In the genomic region with DNA sequence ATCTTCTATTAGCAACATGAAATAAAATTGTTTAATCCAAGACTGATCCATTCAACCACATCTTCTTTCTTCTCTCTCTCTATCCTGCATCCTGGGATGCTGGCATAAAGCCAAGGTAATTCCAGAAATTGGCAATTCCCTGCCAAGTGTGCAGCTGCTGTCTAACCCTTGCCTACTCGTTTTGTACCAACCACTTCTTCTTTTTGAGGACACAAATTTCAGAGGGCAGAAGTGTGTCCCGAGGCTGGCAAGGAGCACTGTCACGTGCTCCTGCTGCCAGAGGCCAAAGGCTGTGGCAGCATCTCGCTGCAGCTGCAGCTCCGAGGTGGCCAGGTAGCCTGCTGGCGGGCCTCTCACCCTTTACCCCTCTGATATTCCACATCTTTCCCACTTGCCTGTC, we compare ENCODE assay signal across 10 mouse cellular contexts.
A peak's percentile ranks its signal among the peaks of the same experiment; 100 is the strongest.
DNase-seq lines count a peak whose midpoint lies in the region; ATAC-seq and TF ChIP-seq lines count a peak whose summit lies in the region.
"Had no signal": no experiment of that assay in that cellular context is flagged by ENCODE, and none has a peak within 500 bp of the region (broad histone marks: within the 10 kb centered on the region; RNA-seq: fewer than 3 reads in every experiment).

No protein-coding gene starts in this region.

- H3K4me2 ChIP-seq in forebrain, embryonic 14.5 days (ENCODE audit: low read length) = peak overlapping the region; percentile 14
- no peak overlapping the region; the same call in 1 of the 2 replicates for H3K4me2 ChIP-seq in midbrain, embryonic 14.5 days (ENCODE audit: low read length)
- H3K4me2 ChIP-seq: heart, embryonic 15.5 days; limb, embryonic 12.5 days had no signal

- TF ChIP-seq POLR2A in brain, embryonic 14.5 days (IDR thresholded peaks at IDR 0.05; ENCODE audit: borderline replicate concordance, extremely low read depth, insufficient read depth, insufficient read length, poor library complexity, severe bottlenecking) = no peak

- H3K36me3 ChIP-seq in forebrain, embryonic 14.5 days (ENCODE audit: control insufficient read depth, insufficient read depth, low read length) = no peaks in the 10 kb centered on the region
- H3K36me3 ChIP-seq in midbrain, embryonic 14.5 days (ENCODE audit: control insufficient read depth, insufficient read depth, low read length) = no peaks in the 10 kb centered on the region
- H3K36me3 ChIP-seq: heart, embryonic 15.5 days; limb, embryonic 12.5 days had no signal

- H3K4me3 ChIP-seq in left cerebral cortex, adult 2 months = no peak overlapping the region
- H3K4me3 ChIP-seq in forebrain, embryonic 14.5 days (ENCODE audit: low read depth, low read length) = no peak overlapping the region
- no peak overlapping the region for H3K4me3 ChIP-seq in midbrain, embryonic 14.5 days (replicated peaks; ENCODE audit: low read depth, low read length)
- H3K4me3 ChIP-seq: heart, embryonic 15.5 days; limb, embryonic 12.5 days had no signal

- no peaks in the 10 kb centered on the region for H3K27me3 ChIP-seq in forebrain, embryonic 14.5 days (replicated peaks; ENCODE audit: control insufficient read depth, insufficient read depth, low read length)
- H3K27me3 ChIP-seq in midbrain, embryonic 14.5 days (ENCODE audit: control insufficient read depth, insufficient read depth, low read length) = no peaks in the 10 kb centered on the region
- H3K27me3 ChIP-seq: heart, embryonic 15.5 days; limb, embryonic 12.5 days had no signal

- H3K9ac ChIP-seq in forebrain, embryonic 14.5 days (ENCODE audit: low read length) = no peak overlapping the region
- no peak overlapping the region for H3K9ac ChIP-seq in midbrain, embryonic 14.5 days (replicated peaks; ENCODE audit: low read length)
- H3K9ac ChIP-seq: heart, embryonic 15.5 days; limb, embryonic 12.5 days had no signal

- no peak for TF ChIP-seq CTCF in left cerebral cortex, adult 2 months (IDR thresholded peaks at IDR 0.05)
- TF ChIP-seq CTCF in brain, embryonic 14.5 days (IDR thresholded peaks at IDR 0.05; ENCODE audit: borderline replicate concordance, extremely low read depth, insufficient read depth, insufficient read length) = no peak

- peak; percentile 93 for ATAC-seq in forebrain, embryonic 14.5 days
- ATAC-seq in midbrain, embryonic 14.5 days (ENCODE audit: low FRiP score, low TSS enrichment) = peak; percentile 69
- ATAC-seq in erythroblast, adult 5-6 weeks (replicated peaks; ENCODE audit: low FRiP score, poor library complexity, severe bottlenecking) = no peak

- H3K9me3 ChIP-seq in forebrain, embryonic 14.5 days (replicated peaks; ENCODE audit: control insufficient read depth, low read length) = no peaks in the 10 kb centered on the region
- H3K9me3 ChIP-seq in midbrain, embryonic 14.5 days (ENCODE audit: control insufficient read depth, low read length) = no peaks in the 10 kb centered on the region
- H3K9me3 ChIP-seq: heart, embryonic 15.5 days; limb, embryonic 12.5 days had no signal

- no peak for DNase-seq in left cerebral cortex, adult 2 months (ENCODE audit: extremely low spot score in 1 of 2, low spot score in 2 of 2)
- DNase-seq in left cerebral cortex, adult 8-10 months (ENCODE audit: low spot score in 2 of 2) = no peak
- peak; percentile 94 for DNase-seq in brain, embryonic 14.5 days (ENCODE audit: low read depth)
- peak; percentile 93 for DNase-seq in forebrain, embryonic 14.5 days (ENCODE audit: low spot score)
- DNase-seq in midbrain, embryonic 14.5 days = peak; percentile 83
- no peak for DNase-seq in urinary bladder, postnatal 25 days (ENCODE audit: low spot score)
- no peak for DNase-seq in liver

- intact Hi-C loops in left cerebral cortex, adult 2 months (cut with DNase I) = no loop called here

- peak overlapping the region; percentile 47; the same call in 1 of the 2 replicates for H3K27ac ChIP-seq in left cerebral cortex, adult 2 months
- peak overlapping the region; percentile 91 for H3K27ac ChIP-seq in forebrain, embryonic 14.5 days (ENCODE audit: low read depth, low read length)
- peak overlapping the region; percentile 80 for H3K27ac ChIP-seq in midbrain, embryonic 14.5 days (replicated peaks; ENCODE audit: low read depth, low read length)
- H3K27ac ChIP-seq: heart, embryonic 15.5 days; limb, embryonic 12.5 days had no signal

- peaks cover 19% of the 10 kb centered on the region for H3K4me1 ChIP-seq in forebrain, embryonic 14.5 days (ENCODE audit: control insufficient read depth, insufficient read depth, low read length)
- H3K4me1 ChIP-seq in midbrain, embryonic 14.5 days (ENCODE audit: control insufficient read depth, insufficient read depth, low read length) = peaks cover 27% of the 10 kb centered on the region

- WGBS in forebrain, embryonic 14.5 days = 13% methylated on average over 6 of the region's 6 CpGs
- 28% methylated on average over 6 of the region's 6 CpGs for WGBS in midbrain, embryonic 14.5 days

Comparison
In these comparisons a context has a peak if more than half of its experiments do, and no peak if none do; other contexts are left out.
1. DNase-seq: peak in brain, embryonic 14.5 days (single experiment), forebrain, embryonic 14.5 days (single experiment) and midbrain, embryonic 14.5 days (single experiment); none in left cerebral cortex, adult 2 months (0 of 2), left cerebral cortex, adult 8-10 months (0 of 2), urinary bladder, postnatal 25 days (single experiment) and liver (single experiment).
2. Peak in every context shown above with its lines, with median percentiles within 50 percentile points of each other: H3K27ac ChIP-seq.